Mouse (Mus musculus) myocyte (in vitro differentiated cells): ENCODE results near the gene Fndc3b. TPM values are rescaled to one million over a fixed set of nuclear protein-coding genes. Genes with fewer than 3 reads are reported as not detected.

Experiments
- H3K27me3 ChIP-seq: one replicate; pipeline ENCODE4 v1.6.1; 2011; ENCODE audit not compliant: control insufficient read depth, insufficient read depth, insufficient read length
- H3K36me3 ChIP-seq: one replicate; pipeline ENCODE4 v1.6.1; 2011; ENCODE audit not compliant: control insufficient read depth, insufficient read depth
- H3K4me2 ChIP-seq: one replicate; pipeline ENCODE4 v1.6.1; 2011; ENCODE audit warnings: low read depth, control low read depth
- H3K4me3 ChIP-seq: one replicate; pipeline ENCODE4 v1.5.1; 2011; ENCODE audit warnings: mild to moderate bottlenecking, control low read depth, moderate library complexity
- H3K79me2 ChIP-seq: one replicate; pipeline ENCODE4 v1.6.1; 2011; ENCODE audit not compliant: control insufficient read depth, insufficient read depth
- H3ac ChIP-seq: one replicate; pipeline ENCODE4 v1.6.1; 2011; ENCODE audit not compliant: control insufficient read depth, insufficient read length
- CEBPB ChIP-seq: IDR thresholded peaks from 2 replicates; pipeline ENCODE4 v1.6.1; 2011; ENCODE audit warnings: mild to moderate bottlenecking, moderate library complexity; ENCODE audit not compliant: poor library complexity, insufficient read depth, severe bottlenecking
- E2F4 ChIP-seq: IDR thresholded peaks from one replicate; pipeline ENCODE4 v1.6.1; 2011; ENCODE audit warnings: mild to moderate bottlenecking, control low read depth, moderate library complexity; ENCODE audit not compliant: insufficient read depth
- MAX ChIP-seq: IDR thresholded peaks from one replicate; pipeline ENCODE4 v1.6.1; 2011; ENCODE audit warnings: low read depth, mild to moderate bottlenecking, control low read depth
- MYOD1 ChIP-seq, 3 experiments: IDR thresholded peaks; one replicate each; pipeline ENCODE4 v1.6.1; 2011; ENCODE audit warnings: control low read depth in 2 of 3, low read depth in 2 of 3, mild to moderate bottlenecking in 2 of 3, moderate library complexity in 1 of 3; ENCODE audit not compliant: insufficient read length in 2 of 3, control insufficient read depth in 1 of 3
- MYOG ChIP-seq, 3 experiments: IDR thresholded peaks; one replicate each; pipeline ENCODE4 v1.6.1; 2011; ENCODE audit warnings: control low read depth in 2 of 3, low read depth in 2 of 3, mild to moderate bottlenecking in 2 of 3; ENCODE audit not compliant: insufficient read length in 2 of 3, control insufficient read depth in 1 of 3, insufficient read depth in 1 of 3
- POLR2A ChIP-seq: IDR thresholded peaks from one replicate; pipeline ENCODE4 v1.6.1; 2011; ENCODE audit warnings: low read depth, mild to moderate bottlenecking, control low read depth, moderate library complexity; ENCODE audit not compliant: insufficient read length
- POLR2AphosphoS2 ChIP-seq: IDR thresholded peaks from one replicate; pipeline ENCODE4 v1.6.1; 2011; ENCODE audit warnings: low read depth, control low read depth; ENCODE audit not compliant: insufficient read length
- REST ChIP-seq: IDR thresholded peaks from one replicate; pipeline ENCODE4 v1.6.1; 2011; ENCODE audit warnings: mild to moderate bottlenecking, control low read depth, moderate library complexity; ENCODE audit not compliant: insufficient read depth, insufficient read length
- SRF ChIP-seq: IDR thresholded peaks from one replicate; pipeline ENCODE4 v1.6.1; 2011; ENCODE audit warnings: low read depth; ENCODE audit not compliant: control insufficient read depth, insufficient read length
- TCF12 ChIP-seq: IDR thresholded peaks from one replicate; pipeline ENCODE4 v1.6.1; 2011; ENCODE audit warnings: mild to moderate bottlenecking, control low read depth; ENCODE audit not compliant: poor library complexity, insufficient read depth, severe bottlenecking
- TCF3 ChIP-seq: IDR thresholded peaks from one replicate; pipeline ENCODE4 v1.6.1; 2011; ENCODE audit warnings: low read depth, control low read depth; ENCODE audit not compliant: insufficient read length
- USF1 ChIP-seq: IDR thresholded peaks from one replicate; pipeline ENCODE4 v1.6.1; 2011; ENCODE audit warnings: low read depth, mild to moderate bottlenecking, control low read depth, moderate library complexity
- polyA plus RNA-seq: library from polyadenylated mRNA; unstranded; fragments of >200 nt; fragmentation: generic; extraction: Trizol; gene quantifications from one replicate; pipeline ENCODE4 v1.2.1, GENCODE M21; 2012; ENCODE audit warnings: missing spikeins

Fndc3b gene
- polyA plus RNA-seq, 1 experiment = 25.8 TPM

DNA sequence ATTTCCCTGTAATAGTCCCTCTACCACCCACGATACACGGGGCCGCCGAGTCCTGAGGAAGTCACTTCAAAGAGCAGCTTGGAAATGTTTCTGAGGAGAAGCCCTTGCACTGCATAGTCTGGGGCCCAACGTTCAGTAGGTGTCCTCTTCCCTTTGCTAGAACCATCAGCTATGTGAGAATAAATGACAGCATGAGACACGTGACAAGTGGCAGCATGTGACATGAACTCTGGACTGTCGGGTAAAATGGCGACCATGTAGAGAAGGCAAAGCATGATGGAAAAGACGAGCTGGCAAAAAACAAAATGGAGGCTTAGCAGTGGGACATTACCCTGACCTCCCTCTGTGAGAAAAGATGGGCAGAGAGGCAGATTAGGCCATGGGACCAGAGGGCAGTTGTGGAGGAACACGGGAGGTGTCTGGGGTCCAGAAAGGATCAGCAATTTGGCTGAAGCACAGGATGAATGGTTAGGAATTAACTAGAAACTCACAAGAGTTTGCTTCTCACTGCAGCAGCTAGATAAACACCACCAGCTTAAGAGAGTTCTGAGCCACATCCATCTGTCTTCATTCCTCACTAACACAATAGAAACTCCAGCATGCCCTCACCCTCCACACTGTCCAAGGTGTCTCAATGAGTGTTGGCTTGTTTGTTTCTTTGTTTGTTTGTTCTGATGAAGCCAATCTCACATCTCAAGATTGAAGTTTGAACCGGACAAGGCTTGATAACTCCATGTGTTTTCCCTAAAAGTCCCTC is 118.2 kb downstream of the Fndc3b start:
- Histone ChIP-seq H3ac (no peak overlapping the region), H3K4me2 (no peak overlapping the region), H3K36me3 (no peaks in the 10 kb centered on the region)

GRCm38 (mm10) chr3:27590823-27591222 is 120.3 kb downstream of the Fndc3b start:
- TF ChIP-seq MAX (no peak), MYOG (IDR thresholded peaks at IDR 0.05; ENCODE audit: control insufficient read depth in 1 of 3, insufficient read depth in 1 of 3, insufficient read length in 2 of 3, low read depth in 2 of 3) (no peak), POLR2A (no peak), CEBPB (no peak), MYOD1 (IDR thresholded peaks at IDR 0.05; ENCODE audit: control insufficient read depth in 1 of 3, insufficient read length in 2 of 3, low read depth in 2 of 3) (no peak), TCF12 (no peak), USF1 (no peak), TCF3 (no peak), REST (no peak), E2F4 (no peak), POLR2AphosphoS2 (no peak), SRF (no peak)
- Histone ChIP-seq H3K27me3 (no peaks in the 10 kb centered on the region), H3K36me3 (no peaks in the 10 kb centered on the region), H3K4me2 (no peak overlapping the region), H3K79me2 (peaks cover 68% of the 10 kb centered on the region), H3K4me3 (no peak overlapping the region), H3ac (no peak overlapping the region)

More for the DNA sequence above, 118.2 kb downstream of the Fndc3b start:
- H3K4me3 ChIP-seq = no peak overlapping the region
- TF ChIP-seq SRF = no peak
- TF ChIP-seq MAX = no peak
- TF ChIP-seq CEBPB = no peak
- TF ChIP-seq TCF12 = no peak
- no peak for TF ChIP-seq MYOD1 (IDR thresholded peaks at IDR 0.05; ENCODE audit: control insufficient read depth in 1 of 3, insufficient read length in 2 of 3, low read depth in 2 of 3)
- no peak for TF ChIP-seq USF1
- TF ChIP-seq REST = no peak
- TF ChIP-seq POLR2AphosphoS2 = no peak
- no peak for TF ChIP-seq TCF3
- no peak for TF ChIP-seq E2F4
- TF ChIP-seq POLR2A = no peak
- TF ChIP-seq MYOG (IDR thresholded peaks at IDR 0.05; ENCODE audit: control insufficient read depth in 1 of 3, insufficient read depth in 1 of 3, insufficient read length in 2 of 3, low read depth in 2 of 3) = no peak
- no peaks in the 10 kb centered on the region for H3K27me3 ChIP-seq
- H3K79me2 ChIP-seq = peaks cover 58% of the 10 kb centered on the region

DNA sequence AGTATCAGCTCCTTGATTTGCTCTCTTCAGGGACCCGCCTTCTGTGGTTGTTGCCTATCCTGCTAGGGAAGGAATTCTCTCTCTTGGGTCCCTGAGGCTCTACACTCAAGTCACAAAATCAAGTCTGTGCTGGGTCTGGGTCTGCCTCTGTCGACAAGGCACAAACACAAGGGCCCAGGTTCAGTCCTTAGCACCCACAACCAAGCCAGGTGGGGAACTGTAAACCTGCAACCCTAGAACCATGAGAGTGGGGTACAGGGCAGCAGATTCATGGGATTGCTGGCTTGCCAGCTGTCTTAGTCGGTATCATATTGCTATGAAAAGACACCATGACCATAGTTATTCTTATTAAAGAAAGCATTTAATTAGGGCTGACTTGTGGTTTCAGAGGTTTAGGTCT is 121.8 kb downstream of the Fndc3b start:
- Histone ChIP-seq H3K27me3 (no peaks in the 10 kb centered on the region), H3K4me3 (no peak overlapping the region), H3K79me2 (peaks cover 61% of the 10 kb centered on the region), H3K4me2 (no peak overlapping the region), H3ac (no peak overlapping the region), H3K36me3 (no peaks in the 10 kb centered on the region)
- TF ChIP-seq POLR2A = no peak
- TF ChIP-seq REST = no peak
- TF ChIP-seq SRF = no peak
- TF ChIP-seq TCF3 = no peak
- no peak for TF ChIP-seq CEBPB
- no peak for TF ChIP-seq USF1
- TF ChIP-seq MYOD1 (IDR thresholded peaks at IDR 0.05; ENCODE audit: control insufficient read depth in 1 of 3, insufficient read length in 2 of 3, low read depth in 2 of 3) = peak in 2 of 3 experiments; percentile 21 to 56
- TF ChIP-seq MAX = no peak
- no peak for TF ChIP-seq POLR2AphosphoS2
- TF ChIP-seq E2F4 = no peak
- no peak for TF ChIP-seq TCF12
- peak in 1 of 3 experiments; percentile 63 for TF ChIP-seq MYOG (IDR thresholded peaks at IDR 0.05; ENCODE audit: control insufficient read depth in 1 of 3, insufficient read depth in 1 of 3, insufficient read length in 2 of 3, low read depth in 2 of 3)

GRCm38 (mm10) chr3:27588604-27589003 is 122.5 kb downstream of the Fndc3b start:
- no peak for TF ChIP-seq TCF3
- no peak for TF ChIP-seq SRF
- no peak for TF ChIP-seq POLR2A
- no peak for TF ChIP-seq REST
- TF ChIP-seq POLR2AphosphoS2 = no peak
- no peak for TF ChIP-seq CEBPB
- no peak for TF ChIP-seq E2F4
- Histone ChIP-seq H3K79me2 (peaks cover 63% of the 10 kb centered on the region), H3K36me3 (no peaks in the 10 kb centered on the region)

More at GRCm38 (mm10) chr3:27588604-27589003, 122.5 kb downstream of the Fndc3b start:
- H3K27me3 ChIP-seq = no peaks in the 10 kb centered on the region
- no peak overlapping the region for H3K4me2 ChIP-seq
- H3K4me3 ChIP-seq = no peak overlapping the region
- no peak overlapping the region for H3ac ChIP-seq
